Mouse (Mus musculus) testis, adult 2 months (tissue): ENCODE measurements around the gene Csn1s2b. TPM values are rescaled to one million over a fixed set of nuclear protein-coding genes. Genes with fewer than 3 reads are reported as not detected.
A peak's percentile ranks its signal among the peaks of the same experiment; 100 is the strongest.
"Not testable (repeated sequence)": the region's sequence is repeated elsewhere in the genome, so short reads cannot be mapped to it uniquely, and the experiment has no call there.

Experiments used
- H3K27ac ChIP-seq: fragments of 200-500 bp; 2 replicates; pipeline ENCODE4 v1.5.1; 2012; ENCODE audit warnings: low read depth, low read length; ENCODE audit not compliant: control insufficient read depth, insufficient read depth
- H3K27me3 ChIP-seq: fragments of 200-500 bp; 2 replicates; pipeline ENCODE4 v1.6.1; 2012; ENCODE audit warnings: mild to moderate bottlenecking, low read length, moderate library complexity; ENCODE audit not compliant: control insufficient read depth, insufficient read depth
- H3K36me3 ChIP-seq: fragments of 200-500 bp; 2 replicates; pipeline ENCODE4 v1.6.1; 2012; ENCODE audit warnings: mild to moderate bottlenecking, low read length; ENCODE audit not compliant: control insufficient read depth, insufficient read depth
- H3K4me1 ChIP-seq: fragments of 200-500 bp; 2 replicates; pipeline ENCODE4 v1.6.1; 2012; ENCODE audit warnings: low read length; ENCODE audit not compliant: control insufficient read depth, insufficient read depth
- H3K4me3 ChIP-seq: fragments of 200-500 bp; 2 replicates; pipeline ENCODE4 v1.5.1; 2012; ENCODE audit warnings: low read depth, mild to moderate bottlenecking, low read length, moderate library complexity, mixed read lengths; ENCODE audit not compliant: control insufficient read depth
- CTCF ChIP-seq: fragments of 200-500 bp; IDR thresholded peaks from 2 replicates; pipeline ENCODE4 v1.5.1; 2012; ENCODE audit warnings: low read depth, mild to moderate bottlenecking, inconsistent platforms, low read length, moderate library complexity; ENCODE audit not compliant: control insufficient read depth, insufficient read depth, insufficient replicate concordance
- POLR2A ChIP-seq: fragments of 200-500 bp; IDR thresholded peaks from 2 replicates; pipeline ENCODE4 v1.6.1; 2012; ENCODE audit warnings: low read depth, mild to moderate bottlenecking, inconsistent platforms, low read length, moderate library complexity; ENCODE audit not compliant: control insufficient read depth
- polyA plus RNA-seq: library from polyadenylated mRNA; depleted of rRNA; stranded (reverse); fragments of >200 nt; gene quantifications from 2 replicates; pipeline ENCODE4 v1.2.3, GENCODE M21; 2012; rRNA removed

Gene Csn1s2b
- polyA plus RNA-seq, result 0.44 and 0.46 TPM in 2 replicates

- H3K36me3 ChIP-seq, result no peaks in the 10 kb centered on the region
- no peak within 1 kb of the TSS for H3K27ac ChIP-seq
- TF ChIP-seq POLR2A (no peak), CTCF (no peak)
- H3K27me3 ChIP-seq, result no peaks in the 10 kb centered on the region
- H3K4me3 ChIP-seq, result no peak within 1 kb of the TSS
- no peaks in the 10 kb centered on the region for H3K4me1 ChIP-seq
These were observed at the start of gene Csn1s2b for GRCm38 (mm10) chr5:87807782-87808181. Csn1s2b (plus strand) TSS chr5:87808082.

DNA sequence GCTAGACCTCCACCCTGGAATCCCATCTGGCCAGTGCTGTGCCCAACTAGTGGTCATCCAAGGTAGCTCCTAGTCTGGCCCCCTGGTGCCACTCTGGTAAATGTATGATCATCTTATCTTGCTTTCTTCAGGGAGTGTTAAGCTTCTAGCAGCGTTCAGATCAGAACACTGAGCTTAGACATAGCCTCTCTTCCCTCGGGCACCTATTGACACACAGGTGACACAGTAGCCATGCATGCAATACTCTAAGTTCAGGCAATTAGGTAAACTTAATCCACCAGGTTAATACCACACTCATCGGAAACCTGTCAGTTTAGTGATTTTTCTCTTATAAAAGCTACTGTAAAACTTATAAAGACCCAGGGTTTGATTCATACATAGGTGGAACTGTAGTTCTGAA is 43.3 kb upstream of the Csn1s2b start:
- Histone ChIP-seq H3K27ac (no peak overlapping the region), H3K36me3 (no peaks in the 10 kb centered on the region), H3K4me1 (no peaks in the 10 kb centered on the region), H3K4me3 (no peak overlapping the region), H3K27me3 (no peaks in the 10 kb centered on the region)
- TF ChIP-seq CTCF (no peak), POLR2A (no peak)

DNA sequence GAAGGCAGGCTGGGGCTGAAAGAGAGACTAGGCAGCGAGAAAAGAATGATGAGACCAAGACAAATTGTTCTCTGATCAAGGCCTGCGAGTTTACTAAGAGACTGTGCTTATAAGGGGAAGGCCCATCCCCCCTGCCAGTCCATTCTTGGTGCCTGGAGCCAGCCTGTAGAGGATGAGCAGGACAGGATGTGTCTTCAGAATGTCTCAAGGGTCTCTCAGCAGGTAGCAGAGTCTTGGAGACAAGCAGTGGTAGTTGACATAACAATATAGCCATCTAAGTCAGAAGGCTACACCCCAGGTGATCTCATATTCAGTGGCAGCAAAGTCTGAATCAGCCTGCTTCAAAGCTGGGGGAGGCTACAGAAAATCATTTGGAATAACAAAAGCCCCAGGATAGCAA is 35.7 kb upstream of the Csn1s2b start:
- H3K36me3 ChIP-seq, H3K4me3 ChIP-seq, H3K4me1 ChIP-seq, H3K27me3 ChIP-seq, H3K27ac ChIP-seq: not testable (repeated sequence)

GRCm38 (mm10) chr5:87774267-87774666 is 33.6 kb upstream of the Csn1s2b start, which contains the start of gene Csn1s2a:
Csn1s2a (plus strand) TSS chr5:87774567.
- no peaks in the 10 kb centered on the region for H3K27me3 ChIP-seq
- H3K36me3 ChIP-seq, result no peaks in the 10 kb centered on the region
- no peak within 1 kb of the TSS for H3K27ac ChIP-seq
- H3K4me1 ChIP-seq, result no peaks in the 10 kb centered on the region
- TF ChIP-seq POLR2A (no peak), CTCF (no peak)
- no peak within 1 kb of the TSS for H3K4me3 ChIP-seq

DNA sequence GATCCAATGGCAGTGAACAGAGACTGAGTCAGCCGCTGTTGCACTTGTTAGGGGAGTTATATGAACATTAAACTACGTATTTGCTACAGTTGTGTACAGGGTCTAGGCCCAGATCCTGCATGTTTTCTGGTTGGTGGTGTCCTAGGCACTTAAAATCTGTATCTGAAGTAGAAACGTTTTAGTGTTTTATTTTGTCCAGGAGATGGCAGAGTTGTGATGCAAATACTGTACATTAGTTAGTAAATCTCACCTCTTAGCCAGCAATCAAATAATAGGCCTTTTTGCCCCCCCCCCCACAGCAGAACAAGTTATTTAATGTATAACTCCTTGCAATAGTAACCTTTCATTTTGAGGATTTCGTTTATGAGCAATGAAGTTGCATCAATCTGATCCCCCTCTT is 25.2 kb upstream of the Csn1s2b start:
- Histone ChIP-seq H3K27ac (no peak overlapping the region), H3K36me3 (no peaks in the 10 kb centered on the region), H3K27me3 (no peaks in the 10 kb centered on the region), H3K4me3 (no peak overlapping the region), H3K4me1 (no peaks in the 10 kb centered on the region)
- no peak for TF ChIP-seq CTCF
- TF ChIP-seq POLR2A, result no peak

DNA sequence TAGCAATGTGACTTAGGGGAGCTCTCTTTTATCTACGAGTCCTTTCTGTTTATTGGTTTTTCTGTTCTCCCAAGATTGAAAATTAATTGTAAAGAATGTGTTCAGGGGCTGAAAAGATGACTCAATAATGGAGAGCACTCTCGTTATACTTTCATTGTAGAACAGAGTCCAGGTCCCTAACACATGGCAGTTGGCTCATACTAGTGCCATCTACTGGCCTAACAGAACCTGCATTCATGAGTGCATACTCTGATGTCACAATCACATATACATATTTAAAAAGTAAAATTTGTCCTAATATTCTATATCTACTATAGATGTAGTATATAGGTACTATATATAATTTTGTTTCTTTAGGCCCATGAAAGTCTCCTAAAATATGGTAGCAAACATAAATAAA is 1.4 kb downstream of the Csn1s2b start:
- no peaks in the 10 kb centered on the region for H3K4me1 ChIP-seq
- no peaks in the 10 kb centered on the region for H3K27me3 ChIP-seq
- H3K27ac ChIP-seq, result no peak overlapping the region
- H3K4me3 ChIP-seq, result no peak overlapping the region
- no peak for TF ChIP-seq CTCF
- no peak for TF ChIP-seq POLR2A
- no peaks in the 10 kb centered on the region for H3K36me3 ChIP-seq

DNA sequence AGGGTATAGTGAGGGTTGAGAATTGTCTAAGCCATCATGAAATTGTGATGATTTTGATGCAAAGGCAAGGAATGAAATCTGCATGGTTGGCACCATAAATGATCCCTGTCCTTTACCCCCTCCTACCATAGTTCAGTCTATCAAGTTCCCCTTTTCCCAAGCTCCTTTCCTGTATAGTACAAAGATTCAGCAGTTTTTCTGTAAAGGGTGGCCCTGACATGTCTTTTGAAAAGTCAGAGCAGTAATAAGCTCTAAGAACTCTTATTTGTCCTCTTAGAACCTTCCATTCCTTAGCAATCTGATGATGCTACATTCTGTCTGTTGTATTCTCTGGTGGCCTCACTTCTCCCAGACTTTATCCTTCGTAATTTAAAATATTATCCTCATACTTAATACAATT is 17.5 kb downstream of the Csn1s2b start, which contains the start of gene Prr27:
TSS of gene Prr27 (plus strand) at position 301 of the 400 bp plus-strand sequence.
- TF ChIP-seq CTCF (no peak), POLR2A (no peak)
- H3K36me3 ChIP-seq, result no peaks in the 10 kb centered on the region
- peak within 1 kb of the TSS; percentile 58 for H3K4me3 ChIP-seq
- H3K27me3 ChIP-seq, result no peaks in the 10 kb centered on the region
- H3K4me1 ChIP-seq, result no peaks in the 10 kb centered on the region
- no peak within 1 kb of the TSS for H3K27ac ChIP-seq

DNA sequence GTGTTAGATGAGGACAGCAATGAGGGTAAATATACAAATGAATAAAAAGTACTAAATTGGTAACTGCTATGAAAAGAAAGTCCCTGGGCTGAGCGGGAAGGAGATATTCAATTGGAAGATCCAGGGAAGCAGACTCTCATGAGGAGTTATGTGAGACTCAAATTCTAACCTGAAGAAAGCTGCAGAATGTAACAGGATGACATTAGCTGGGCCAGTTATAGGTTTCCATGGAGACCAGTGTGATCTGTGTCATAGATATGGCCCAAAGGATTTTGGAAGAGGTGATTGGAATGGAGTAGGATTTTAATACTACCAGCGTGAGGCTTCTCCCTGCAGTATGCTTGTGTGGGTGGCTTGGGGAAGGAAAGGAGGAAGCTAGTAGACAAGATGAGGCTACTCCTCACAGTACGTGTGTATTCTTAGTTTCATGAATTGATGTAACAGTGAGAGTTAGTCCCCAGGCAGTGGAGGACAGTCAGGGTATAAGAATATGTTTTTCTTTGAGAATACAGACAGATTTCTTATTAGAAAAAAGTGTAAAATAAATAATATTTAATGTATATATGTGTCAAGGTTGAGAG is 47.3 kb downstream of the Csn1s2b start:
- Histone ChIP-seq H3K27me3 (no peaks in the 10 kb centered on the region), H3K36me3 (no peaks in the 10 kb centered on the region), H3K4me3 (no peak overlapping the region), H3K4me1 (peaks cover 3% of the 10 kb centered on the region), H3K27ac (no peak overlapping the region)
- no peak for TF ChIP-seq POLR2A
- no peak for TF ChIP-seq CTCF
